Mouse (Mus musculus): ENCODE measurements around the gene Dysf. TPM values are rescaled to one million over a fixed set of nuclear protein-coding genes. Genes with fewer than 3 reads are reported as not detected.

Dysf gene
- polyA plus RNA-seq, 1 experiment from 2014 or later = 2.4 TPM

DNA sequence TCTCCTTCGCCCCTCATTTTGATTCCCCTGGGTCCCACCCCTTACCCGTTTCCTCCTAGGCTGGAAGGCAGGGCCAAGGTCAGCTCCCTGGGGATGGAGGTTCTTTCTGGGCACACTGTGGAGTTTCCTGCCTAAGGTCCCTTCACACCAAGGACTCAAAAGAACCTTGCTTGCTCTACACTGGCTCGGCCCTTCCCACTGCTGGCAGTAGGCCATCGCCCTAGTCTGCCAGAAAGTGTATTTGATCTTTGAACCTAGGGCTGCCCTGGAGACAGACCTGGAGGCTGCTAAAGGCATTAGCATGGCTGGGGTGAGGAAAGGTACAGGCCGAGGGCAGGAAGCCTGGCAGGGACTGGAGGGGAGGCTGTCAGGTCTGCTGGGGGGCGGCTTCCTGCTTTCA, 225.4 kb downstream of the Dysf start:
- H3K4me2 ChIP-seq = no peak overlapping the region
- ATAC-seq (ENCODE audit: low FRiP score) = no peak
- 70% methylated on average over 6 of the region's 6 CpGs for WGBS

DNA sequence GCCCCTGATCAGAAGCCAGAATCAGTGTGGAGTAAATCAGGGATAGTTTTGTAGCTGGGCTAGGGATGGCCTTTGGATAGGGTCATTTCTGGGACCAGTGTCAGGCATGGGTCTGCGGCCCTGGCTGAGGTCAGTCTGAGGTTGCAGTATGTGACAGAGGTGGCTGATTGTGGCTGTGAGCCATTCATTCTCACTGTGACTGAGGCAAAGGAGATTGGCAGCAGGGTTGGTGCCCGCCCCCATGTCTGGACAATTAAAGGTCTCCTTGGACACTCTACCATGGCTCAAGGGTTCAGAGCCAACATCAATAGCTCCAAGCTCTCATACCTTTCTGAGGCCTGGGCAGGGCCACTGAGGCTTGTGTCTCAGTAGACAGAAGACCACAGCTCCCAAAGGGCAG, 227.0 kb downstream of the Dysf start:
- WGBS = 87% methylated on average over 2 of the region's 2 CpGs
- no peak overlapping the region for H3K9ac ChIP-seq (ENCODE audit: low read length)

More for the DNA sequence above, 225.4 kb downstream of the Dysf start:
- Histone ChIP-seq H3K27ac (ENCODE audit: low read depth, low read length) (no peak overlapping the region), H3K36me3 (ENCODE audit: control insufficient read depth, insufficient read depth, low read length) (no peaks in the 10 kb centered on the region), H3K4me1 (ENCODE audit: control insufficient read depth, insufficient read depth, low read length) (peaks cover 3% of the 10 kb centered on the region), H3K27me3 (ENCODE audit: control insufficient read depth, insufficient read depth, low read length) (no peaks in the 10 kb centered on the region), H3K9ac (ENCODE audit: low read length) (no peak overlapping the region), H3K4me3 (ENCODE audit: low read depth, low read length) (no peak overlapping the region), H3K9me3 (ENCODE audit: control insufficient read depth, low read length) (no peaks in the 10 kb centered on the region)
- no peak for DNase-seq (ENCODE audit: low spot score, missing footprints)

DNA sequence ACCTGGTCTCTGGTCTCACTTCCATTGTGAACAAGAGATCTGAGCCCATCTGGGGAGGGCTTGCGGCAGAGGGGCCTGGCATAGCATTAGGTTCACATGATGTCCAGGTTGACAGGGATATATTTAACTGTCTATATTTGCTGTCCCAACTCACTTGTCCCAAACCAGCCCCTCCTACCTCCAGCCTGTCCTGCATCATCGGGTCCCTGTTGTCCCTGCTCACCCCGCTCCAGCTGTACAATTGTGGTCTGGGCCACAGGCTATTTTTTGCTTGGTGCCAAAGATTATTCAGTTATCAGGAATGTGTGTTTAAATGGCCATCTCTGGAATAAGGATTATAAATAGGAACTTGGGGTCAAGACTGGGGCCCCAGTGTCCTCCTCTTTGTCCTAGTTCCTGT, 235.0 kb downstream of the Dysf start:
- no peak overlapping the region for H3K27ac ChIP-seq (ENCODE audit: low read depth, low read length)
- DNase-seq (ENCODE audit: low spot score, missing footprints) (no peak), ATAC-seq (ENCODE audit: low FRiP score) (no peak)
- no peaks in the 10 kb centered on the region for H3K9me3 ChIP-seq (ENCODE audit: control insufficient read depth, low read length)
- no peak overlapping the region for H3K4me3 ChIP-seq (ENCODE audit: low read depth, low read length)
- no peak overlapping the region for H3K4me2 ChIP-seq
- no peaks in the 10 kb centered on the region for H3K27me3 ChIP-seq (ENCODE audit: control insufficient read depth, insufficient read depth, low read length)
- no peaks in the 10 kb centered on the region for H3K36me3 ChIP-seq (ENCODE audit: control insufficient read depth, insufficient read depth, low read length)
- 86% methylated on average over 3 of the region's 3 CpGs for WGBS
- H3K4me1 ChIP-seq (ENCODE audit: control insufficient read depth, insufficient read depth, low read length) = no peaks in the 10 kb centered on the region
- no peak overlapping the region for H3K9ac ChIP-seq (ENCODE audit: low read length)

More for the DNA sequence above, 227.0 kb downstream of the Dysf start:
- no peaks in the 10 kb centered on the region for H3K9me3 ChIP-seq (ENCODE audit: control insufficient read depth, low read length)
- no peak overlapping the region for H3K27ac ChIP-seq (ENCODE audit: low read depth, low read length)
- no peaks in the 10 kb centered on the region for H3K27me3 ChIP-seq (ENCODE audit: control insufficient read depth, insufficient read depth, low read length)
- no peaks in the 10 kb centered on the region; the same call in 1 of the 2 replicates for H3K4me1 ChIP-seq (ENCODE audit: control insufficient read depth, insufficient read depth, low read length)
- DNase-seq (ENCODE audit: low spot score, missing footprints) (no peak), ATAC-seq (ENCODE audit: low FRiP score) (no peak)
- no peak overlapping the region for H3K4me2 ChIP-seq
- no peaks in the 10 kb centered on the region for H3K36me3 ChIP-seq (ENCODE audit: control insufficient read depth, insufficient read depth, low read length)
- no peak overlapping the region for H3K4me3 ChIP-seq (ENCODE audit: low read depth, low read length)

DNA sequence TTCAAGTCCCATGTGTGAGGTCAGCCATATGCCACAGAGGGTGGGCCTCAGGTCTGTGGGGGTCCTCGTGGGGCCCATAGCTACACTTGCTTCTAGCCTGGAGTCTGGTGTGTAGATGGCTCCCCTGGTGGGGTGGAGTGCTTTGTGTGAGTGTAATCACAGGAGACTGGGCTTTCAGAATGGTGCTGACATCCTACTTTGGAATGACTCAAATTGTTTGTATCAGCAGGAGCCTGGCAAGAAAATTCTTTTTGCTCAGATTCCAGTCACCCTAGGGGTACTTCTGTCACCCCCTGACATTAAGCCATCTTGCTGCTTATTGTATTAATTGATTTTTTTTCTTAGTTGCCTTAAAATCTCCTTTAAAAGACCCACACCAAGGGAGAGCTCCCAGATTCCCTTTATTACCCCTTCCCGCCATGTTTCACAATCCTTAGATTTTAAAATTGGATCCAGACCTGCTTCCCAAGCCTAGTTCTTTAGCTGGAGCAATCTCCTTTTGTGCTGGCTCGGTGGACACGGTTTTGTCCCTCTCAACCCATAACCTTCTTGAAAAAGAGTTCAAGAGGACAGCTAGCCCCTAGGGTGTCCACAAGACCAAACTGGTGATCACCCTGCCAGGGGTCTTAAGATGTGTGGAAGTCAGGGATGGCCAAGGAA, 237.8 kb downstream of the Dysf start:
- Histone ChIP-seq H3K36me3 (ENCODE audit: control insufficient read depth, insufficient read depth, low read length) (no peaks in the 10 kb centered on the region), H3K27ac (ENCODE audit: low read depth, low read length) (no peak overlapping the region), H3K9me3 (ENCODE audit: control insufficient read depth, low read length) (no peaks in the 10 kb centered on the region), H3K27me3 (ENCODE audit: control insufficient read depth, insufficient read depth, low read length) (no peaks in the 10 kb centered on the region), H3K4me3 (ENCODE audit: low read depth, low read length) (no peak overlapping the region), H3K4me1 (ENCODE audit: control insufficient read depth, insufficient read depth, low read length) (no peaks in the 10 kb centered on the region), H3K9ac (ENCODE audit: low read length) (no peak overlapping the region), H3K4me2 (no peak overlapping the region)
- WGBS = 74% methylated on average over 4 of the region's 4 CpGs
- ATAC-seq (ENCODE audit: low FRiP score) (no peak), DNase-seq (ENCODE audit: low spot score, missing footprints) (no peak)

DNA sequence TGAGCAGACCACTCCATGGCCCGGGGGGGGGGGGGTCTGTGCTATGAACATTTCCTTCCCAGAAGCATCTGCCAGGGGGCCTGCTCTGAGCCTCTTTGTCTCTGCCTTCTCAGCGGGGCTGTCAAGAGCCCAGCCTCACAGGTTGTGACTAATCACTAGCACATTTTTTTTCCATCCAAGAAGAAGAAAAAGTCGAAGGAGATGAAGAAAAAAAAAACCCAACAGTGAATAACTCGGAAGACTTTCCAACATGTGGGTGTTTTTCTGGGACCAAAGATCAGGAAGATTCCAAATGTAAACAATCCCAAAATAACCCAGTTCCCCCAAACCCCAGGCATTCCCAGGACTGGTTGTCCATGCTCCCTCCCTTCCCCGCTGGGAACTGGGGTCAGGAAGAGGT, 238.6 kb downstream of the Dysf start:
- Histone ChIP-seq H3K4me3 (ENCODE audit: low read depth, low read length) (no peak overlapping the region), H3K36me3 (ENCODE audit: control insufficient read depth, insufficient read depth, low read length) (no peaks in the 10 kb centered on the region), H3K9ac (ENCODE audit: low read length) (no peak overlapping the region), H3K9me3 (ENCODE audit: control insufficient read depth, low read length) (no peaks in the 10 kb centered on the region), H3K4me1 (ENCODE audit: control insufficient read depth, insufficient read depth, low read length) (no peaks in the 10 kb centered on the region), H3K27me3 (ENCODE audit: control insufficient read depth, insufficient read depth, low read length) (no peaks in the 10 kb centered on the region), H3K4me2 (no peak overlapping the region), H3K27ac (ENCODE audit: low read depth, low read length) (no peak overlapping the region)
- DNase-seq (ENCODE audit: low spot score, missing footprints) (no peak), ATAC-seq (ENCODE audit: low FRiP score) (no peak)
- 66% methylated on average over 5 of the region's 5 CpGs for WGBS

Other genes starting within 250 kb of the Dysf start
- gene Ankrd53, start 245.9 kb upstream of the Dysf start, polyA plus RNA-seq (2014; fragmentation: Nextera tagmentation; extraction: Ambion mirVana) = 0.18 TPM in 1 of 2 replicates, not detected in the other
- gene Tex261, start 232.8 kb upstream of the Dysf start, polyA plus RNA-seq (2014; fragmentation: Nextera tagmentation; extraction: Ambion mirVana) = 49.0 and 56.9 TPM in 2 replicates
- gene Nagk, start 213.6 kb upstream of the Dysf start, polyA plus RNA-seq (2014; fragmentation: Nextera tagmentation; extraction: Ambion mirVana) = 31.8 and 36.1 TPM in 2 replicates
- gene Paip2b, start 176.8 kb upstream of the Dysf start, polyA plus RNA-seq (2014; fragmentation: Nextera tagmentation; extraction: Ambion mirVana) = 19.7 and 23.9 TPM in 2 replicates
- 102 and 120 TPM in 2 replicates for gene Zfp638, start 141.5 kb upstream of the Dysf start, polyA plus RNA-seq (2014; fragmentation: Nextera tagmentation; extraction: Ambion mirVana)